Mouse (Mus musculus) olfactory bulb, adult 2 months (tissue): Measurements from ENCODE around the gene Miip.
"Not testable (repeated sequence)": the region's sequence is repeated elsewhere in the genome, so short reads cannot be mapped to it uniquely, and the experiment has no call there.

Experiments used
- CTCF ChIP-seq: fragments of 200-500 bp; IDR thresholded peaks from 2 replicates; pipeline ENCODE4 v1.5.1; 2012; ENCODE audit warnings: low read depth, mild to moderate bottlenecking, low read length, moderate library complexity; ENCODE audit not compliant: insufficient read depth
- POLR2A ChIP-seq: fragments of 200-500 bp; IDR thresholded peaks from 2 replicates; pipeline ENCODE4 v1.6.1; 2012; ENCODE audit warnings: mild to moderate bottlenecking, low read depth, low read length, moderate library complexity; ENCODE audit not compliant: insufficient read depth

- not testable (repeated sequence) for TF ChIP-seq POLR2A, CTCF
Observed at GRCm38 (mm10) chr4:147819659-147820058, 49.0 kb downstream of the Miip start.
